Mouse (Mus musculus) spleen, postnatal 10 days (tissue): ENCODE measurements at regions not wholly inside any gene's neighbourhood (a gene's known extent, or its start where the extent isn't known, plus 50 kb on each side); places are given as distances from the start of the nearest gene placed in this dataset.

Experiments
- DNase-seq, 2 experiments: peaks; one replicate each; pipeline ENCODE4 v3.0.0; 2021 to 2022; ENCODE audit warnings: low spot score in 2 of 2

DNA sequence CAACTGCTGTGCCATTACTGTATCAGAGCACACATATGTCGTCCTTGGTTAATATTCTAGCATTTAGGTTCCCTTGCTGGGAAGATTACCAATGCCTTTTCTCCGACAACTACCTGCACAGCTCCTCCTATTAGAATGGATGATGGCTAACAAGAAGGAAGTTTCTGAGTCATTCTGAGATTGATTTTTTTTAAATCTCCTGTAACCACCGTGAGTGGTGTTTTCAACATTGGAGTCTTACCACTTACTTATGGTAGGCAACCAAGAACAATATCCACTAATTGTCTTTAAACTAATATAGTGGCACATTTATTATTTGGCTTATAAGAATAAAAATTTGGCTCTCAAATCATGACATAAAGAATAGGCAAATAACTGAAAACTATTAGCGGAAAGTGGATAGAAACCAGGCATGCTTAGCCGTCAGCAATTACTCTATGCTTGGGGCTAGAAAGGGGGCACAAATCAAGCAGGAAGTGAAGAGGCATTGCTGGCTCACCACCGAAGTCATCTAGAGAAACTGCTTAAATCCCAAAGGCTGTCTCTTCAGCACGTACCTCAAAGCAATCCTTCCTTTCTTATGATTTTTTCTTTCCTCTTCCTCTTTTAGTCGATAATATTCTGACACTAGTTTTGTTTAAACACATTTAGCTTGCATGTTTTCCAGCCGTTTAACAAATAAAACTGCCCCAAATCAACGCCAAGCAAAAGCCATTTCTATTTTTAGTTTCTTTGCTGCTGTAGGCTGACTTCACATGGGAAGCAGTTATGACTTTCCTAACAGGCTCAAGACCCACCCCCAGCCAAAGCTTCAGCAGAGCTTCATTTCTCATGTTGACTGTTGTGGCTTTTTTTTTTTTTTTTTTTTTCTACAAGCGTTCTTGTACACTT is 484.8 kb upstream of the Gm7489 start:
- DNase-seq = peak in 1 of 2 experiments; percentile 30

DNA sequence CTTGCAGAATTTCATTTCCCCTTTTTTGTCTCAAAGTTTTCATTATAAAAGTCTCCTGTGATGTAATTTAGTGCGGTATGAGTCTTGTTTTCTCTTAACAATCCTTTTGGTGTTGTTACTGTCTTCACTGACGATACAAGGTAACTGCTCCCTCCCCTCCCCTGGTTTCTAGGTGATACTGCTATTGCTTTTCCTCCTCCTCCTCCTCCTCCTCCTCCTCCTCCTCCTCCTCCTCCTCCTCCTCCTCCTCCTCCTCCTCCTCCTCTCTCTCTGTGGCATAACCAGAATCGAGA is 484.2 kb upstream of the Gm7489 start:
- no peak for DNase-seq
